Mouse (Mus musculus) monocyte, adult 59 days (primary cell): ENCODE measurements around the gene Kng1. TPM values are rescaled to one million over a fixed set of nuclear protein-coding genes. Genes with fewer than 3 reads are reported as not detected.

Experiments
- total RNA-seq, 2 experiments: library from RNA; stranded (reverse); gene quantifications; one replicate each; pipeline ENCODE4 v1.2.4; 2023

Gene Kng1
- total RNA-seq, result not detected

DNA sequence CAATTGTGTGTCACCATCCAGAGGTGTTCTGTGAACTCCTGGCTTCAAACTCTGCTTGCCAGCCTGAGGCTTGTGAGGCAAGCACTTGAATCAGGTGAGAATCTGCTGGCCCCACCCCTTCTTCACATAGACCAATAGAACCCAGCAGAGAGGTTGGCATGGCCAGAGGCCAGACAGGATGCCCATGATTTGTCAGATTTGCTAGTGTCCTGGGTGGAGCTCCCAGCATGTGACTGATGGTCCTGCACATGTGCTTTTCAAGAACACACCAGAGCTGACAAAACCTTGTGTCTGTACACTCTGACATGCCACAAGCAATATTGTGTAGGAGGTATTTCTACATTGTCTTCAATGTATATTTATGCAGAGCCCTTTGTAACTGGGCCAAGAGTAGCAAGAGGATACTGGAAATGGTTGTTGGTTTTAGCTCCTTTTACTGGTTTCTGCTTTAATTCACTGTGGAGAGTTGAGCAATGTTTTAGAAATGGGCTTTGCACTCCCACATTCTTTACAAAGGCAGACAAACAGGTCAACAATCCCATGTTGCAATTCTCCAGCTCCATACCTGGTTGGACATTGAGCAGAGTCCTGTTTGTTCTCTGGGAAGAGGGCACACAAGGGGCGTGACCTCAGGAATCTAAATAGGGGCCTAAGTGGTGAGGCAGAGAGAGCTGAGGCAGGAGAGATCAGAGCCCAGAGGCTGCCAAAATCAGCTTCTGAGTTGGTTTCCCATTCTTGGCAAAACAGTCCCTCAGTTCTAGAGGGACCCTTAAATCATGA, at the start of gene Kng1:
Kng1 (plus strand) TSS at position 198 of the 780 bp plus-strand sequence.

DNA sequence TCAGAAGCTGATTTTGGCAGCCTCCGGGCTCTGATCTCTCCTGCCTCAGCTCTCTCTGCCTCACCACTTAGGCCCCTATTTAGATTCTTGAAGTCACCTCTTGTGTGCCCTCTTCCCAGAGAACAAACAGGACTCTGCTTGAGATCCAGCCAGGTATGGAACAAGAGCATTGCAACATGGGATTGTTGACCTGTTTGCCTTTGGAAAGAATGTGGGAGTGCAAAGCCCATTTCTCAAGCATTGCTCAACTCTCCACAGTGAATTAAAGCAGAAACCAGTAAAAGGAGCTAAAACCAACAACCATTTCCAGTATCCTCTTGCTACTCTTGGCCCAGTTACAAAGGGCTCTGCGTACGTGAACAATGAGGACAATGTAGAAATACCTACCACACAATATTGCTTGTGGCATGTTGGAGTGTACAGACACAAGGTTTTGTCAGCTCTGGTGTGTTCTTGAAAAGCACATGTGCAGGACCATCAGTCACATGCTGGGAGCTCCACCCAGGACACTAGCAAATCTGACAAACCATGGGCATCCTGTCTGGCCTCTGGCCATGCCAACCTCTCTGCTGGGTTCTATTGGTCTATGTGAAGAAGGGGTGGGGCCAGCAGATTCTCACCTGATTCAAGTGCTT, 28.6 kb upstream of the Kng1 start, which contains the start of gene Kng2:
Kng2 (minus strand) TSS at position 517 of the 635 bp plus-strand sequence.

DNA sequence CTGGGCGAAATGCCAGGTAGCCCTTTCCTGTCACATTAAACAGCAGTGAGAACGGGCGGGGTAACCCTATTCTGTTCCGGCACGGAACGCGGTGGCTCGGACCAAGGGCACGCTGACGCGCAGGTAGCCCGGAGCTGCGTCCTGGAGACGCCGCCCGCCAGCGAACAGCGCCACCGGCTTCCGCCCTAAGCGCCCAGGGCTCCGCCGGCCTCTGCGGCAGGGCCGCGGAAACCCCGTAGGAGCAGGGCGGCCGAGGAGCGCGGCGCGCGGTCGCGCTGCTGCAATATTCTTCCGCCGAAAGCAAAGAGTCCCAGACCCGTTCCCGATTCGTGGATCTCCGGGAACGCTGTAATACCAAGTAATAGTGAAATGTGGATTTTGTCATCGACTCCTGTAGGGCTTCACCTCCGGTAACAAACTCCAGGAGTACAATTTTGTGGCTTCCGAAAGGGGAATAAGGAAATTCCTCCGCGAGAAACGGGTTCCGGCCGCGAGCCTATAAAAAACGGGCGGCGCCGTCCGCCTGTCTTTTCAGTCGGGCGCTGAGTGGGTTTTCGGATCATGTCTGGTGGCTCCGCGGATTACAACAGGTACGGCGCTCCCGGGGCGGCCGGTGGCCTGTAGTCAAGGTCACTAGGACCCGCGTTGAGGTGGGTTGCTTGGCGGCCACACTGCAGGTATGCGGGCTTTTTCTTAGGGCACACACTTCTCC, 49.7 kb downstream of the Kng1 start, which contains the start of gene Eif4a2:
Eif4a2 (plus strand) TSS at position 214 of the 712 bp plus-strand sequence.

DNA sequence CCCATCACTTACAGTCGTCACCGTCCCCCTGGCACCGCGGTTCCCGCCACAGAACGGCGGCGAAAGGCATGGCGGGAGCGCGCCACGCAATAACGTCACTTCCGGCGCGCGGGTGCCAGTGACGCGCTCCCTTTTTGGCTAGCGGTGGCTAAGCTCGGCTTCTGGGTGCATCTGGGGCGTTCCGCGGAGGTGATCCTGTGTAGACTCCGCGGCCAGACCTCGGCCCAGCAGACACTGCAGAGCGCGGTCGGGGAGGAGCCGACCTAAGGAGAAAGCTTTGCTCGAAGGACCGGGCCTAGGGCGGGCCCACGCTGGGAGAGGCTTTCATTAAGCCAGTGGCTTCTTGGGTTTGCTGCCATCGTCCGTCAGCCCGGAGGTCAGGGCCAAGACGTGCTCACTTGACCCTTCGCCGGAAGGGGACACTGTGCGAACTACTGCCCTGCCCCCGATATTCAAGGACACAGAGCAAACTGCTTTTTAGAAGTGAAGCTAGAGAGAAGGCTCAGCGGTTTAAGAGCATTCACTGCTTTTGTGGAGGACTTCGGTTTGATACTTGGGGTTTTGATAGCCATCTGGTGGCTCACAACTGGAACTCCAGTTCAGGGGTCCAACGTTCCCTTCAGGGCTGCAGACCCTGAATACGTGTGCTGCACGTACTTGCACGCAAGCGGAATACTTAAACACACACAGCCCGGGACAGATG, 70.2 kb downstream of the Kng1 start, which contains the start of gene Rfc4:
Rfc4 (minus strand) TSS at position 65 of the 703 bp plus-strand sequence.

Other genes starting within 250 kb of the Kng1 start
- gene Crygs, start 246.3 kb upstream of the Kng1 start, total RNA-seq, result not detected
- gene Tbccd1, start 200.2 kb upstream of the Kng1 start, total RNA-seq, result 10 to 100 TPM; 11.2 to 11.3 TPM
- 10 to 100 TPM; 73.7 to 79.2 TPM for gene Dnajb11, start 200.0 kb upstream of the Kng1 start, total RNA-seq
- not detected for gene Ahsg, start 166.6 kb upstream of the Kng1 start, total RNA-seq
- gene Fetub, start 139.5 kb upstream of the Kng1 start, total RNA-seq, result not detected
- gene Hrg, start 106.8 kb upstream of the Kng1 start, total RNA-seq, result not detected
- not detected for gene Kng2, start 28.4 kb upstream of the Kng1 start, total RNA-seq
- 100 to 1,000 TPM; 690 to 724 TPM for gene Eif4a2, start 49.6 kb downstream of the Kng1 start, total RNA-seq
- gene Rfc4, start 69.9 kb downstream of the Kng1 start, total RNA-seq, result 1 to 10 TPM; 4.4 to 4.8 TPM
- gene Adipoq, start 88.7 kb downstream of the Kng1 start, total RNA-seq, result not detected
- gene St6gal1, start 166.9 kb downstream of the Kng1 start, total RNA-seq, result 10 to 100 TPM; 22.0 to 38.8 TPM